Mouse (Mus musculus) fibroblast of lung, adult 2 months (primary cell): ENCODE measurements around the gene Cyp2c23.

Experiments used
- DNase-seq: peaks from one replicate; pipeline ENCODE4 v3.0.0-alpha.2; 2011; ENCODE audit warnings: low read depth

The Cyp2c23 gene

DNA sequence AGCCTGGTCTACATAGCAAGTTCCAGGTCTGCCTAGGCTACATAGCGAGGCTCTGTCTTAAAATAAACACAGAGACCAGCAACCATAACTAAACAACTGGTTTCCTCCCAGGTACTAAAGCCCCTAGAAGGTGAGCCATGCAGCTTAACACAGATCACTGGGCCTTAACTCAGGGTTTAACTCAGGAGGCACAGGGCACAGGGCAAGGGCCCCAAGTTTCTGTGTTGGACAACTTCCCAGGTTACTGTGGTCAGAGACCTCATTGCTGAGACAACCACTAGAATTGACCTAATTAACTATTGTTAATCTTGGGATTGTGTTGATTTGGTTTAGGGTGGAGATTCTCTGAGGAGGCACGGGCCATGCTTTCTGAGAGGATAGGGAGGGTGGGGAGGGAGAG is 62.5 kb downstream of the Cyp2c23 start:
- no peak for DNase-seq

DNA sequence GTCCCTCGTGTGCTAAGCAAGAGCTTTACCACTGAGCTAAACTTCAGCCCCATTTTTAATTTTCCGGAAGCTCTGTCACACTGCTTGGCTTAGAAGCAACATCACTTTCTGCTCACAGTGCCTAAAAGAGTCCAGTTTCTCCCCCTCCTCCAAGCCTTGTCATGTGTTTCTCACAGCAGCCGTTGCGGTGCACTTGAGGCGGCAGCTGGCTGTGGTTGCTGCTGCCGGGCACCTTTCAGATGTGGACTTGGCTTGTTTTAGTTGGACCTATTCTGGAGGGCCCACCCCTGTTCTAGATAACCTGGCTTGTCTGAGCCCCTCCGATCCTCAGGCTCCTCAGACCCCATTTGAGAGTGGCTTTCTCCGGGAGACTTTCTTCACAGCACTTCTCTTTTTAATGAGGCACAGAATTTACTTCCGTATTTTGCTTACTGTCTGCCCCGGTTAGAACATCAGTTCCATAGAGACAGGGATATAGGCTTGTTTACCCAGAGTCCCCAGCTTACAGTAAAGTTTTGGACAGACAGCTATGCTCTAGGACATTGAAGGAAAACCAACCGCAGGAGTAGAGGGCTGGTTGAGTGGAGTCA is 63.4 kb downstream of the Cyp2c23 start:
- no peak for DNase-seq

DNA sequence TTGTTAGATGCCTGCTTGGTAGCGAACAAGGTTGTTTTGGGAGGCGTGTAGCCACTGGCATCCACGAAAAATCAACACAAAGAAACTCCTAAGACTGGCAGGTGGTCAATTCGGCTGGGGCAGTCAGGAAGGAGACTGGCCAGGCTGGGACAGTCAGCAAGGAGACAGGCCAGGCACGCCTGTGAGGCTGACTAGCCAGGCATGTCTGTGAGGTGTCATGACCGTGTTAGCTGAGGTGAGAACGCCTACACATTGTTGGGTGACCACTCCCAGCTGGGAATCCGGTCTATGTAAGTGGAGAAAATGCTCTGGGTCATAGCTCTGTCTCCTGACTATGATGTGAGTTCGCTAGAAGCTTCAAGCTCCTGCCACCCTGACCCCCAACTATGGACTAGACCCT is 66.2 kb downstream of the Cyp2c23 start:
- no peak for DNase-seq

DNA sequence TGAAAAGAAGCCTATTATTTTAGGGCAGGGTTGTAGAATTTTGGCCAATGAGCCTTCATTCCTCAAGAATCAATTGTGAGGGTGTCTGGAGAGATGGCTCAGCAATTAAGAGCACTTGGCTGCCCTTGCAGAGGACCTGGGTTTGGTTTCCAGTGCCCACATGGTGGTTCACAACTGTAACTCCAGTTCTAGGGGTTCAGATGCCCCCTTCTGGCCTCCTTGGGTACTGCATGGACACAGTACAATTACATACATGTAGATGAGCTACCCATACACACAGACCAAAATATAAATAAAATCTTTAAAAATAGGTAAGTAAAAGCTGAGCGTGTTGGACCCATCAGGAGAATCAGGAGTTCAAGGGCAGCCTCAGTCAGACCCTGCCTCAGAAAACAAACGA is 67.8 kb downstream of the Cyp2c23 start:
- DNase-seq: no peak

DNA sequence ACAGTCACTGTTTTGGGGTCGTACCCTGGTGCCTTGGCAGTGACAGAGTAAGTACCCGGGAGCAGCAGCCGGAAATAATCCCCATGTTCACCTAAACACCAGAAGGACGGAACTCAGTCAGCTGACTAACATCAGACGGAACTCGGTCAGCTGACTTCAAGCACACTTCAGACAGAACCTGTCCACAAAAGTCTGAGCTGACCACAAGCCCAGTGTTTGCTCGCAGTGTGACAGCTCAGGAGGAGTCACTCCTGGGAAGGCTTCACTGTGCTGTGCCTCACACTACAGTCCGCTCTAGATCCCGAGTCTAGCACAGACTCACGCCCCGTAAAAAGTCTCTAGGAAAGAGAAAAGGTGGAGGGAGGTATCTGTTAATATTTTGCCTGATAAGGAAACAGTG is 69.0 kb downstream of the Cyp2c23 start:
- DNase-seq: no peak

DNA sequence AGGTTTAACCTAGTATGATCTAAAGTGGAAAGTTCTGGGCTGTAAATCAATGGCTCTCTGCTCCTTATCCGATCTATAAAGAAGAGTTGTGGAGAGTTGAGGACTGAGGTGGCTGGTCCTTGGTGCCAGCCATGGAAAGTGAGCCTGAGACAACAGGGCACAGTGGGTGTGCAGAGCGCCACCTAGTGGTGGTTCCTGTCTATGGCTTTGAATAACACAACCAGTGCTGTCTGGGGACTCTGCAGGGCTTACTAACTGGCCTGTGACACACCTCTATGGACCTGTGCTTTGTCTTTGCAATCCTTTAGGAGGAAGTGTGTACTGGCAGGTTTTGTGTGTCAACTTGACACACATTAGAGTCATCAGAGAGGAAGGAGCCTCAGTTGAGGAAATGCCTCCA is 69.8 kb downstream of the Cyp2c23 start:
- DNase-seq: no peak

DNA sequence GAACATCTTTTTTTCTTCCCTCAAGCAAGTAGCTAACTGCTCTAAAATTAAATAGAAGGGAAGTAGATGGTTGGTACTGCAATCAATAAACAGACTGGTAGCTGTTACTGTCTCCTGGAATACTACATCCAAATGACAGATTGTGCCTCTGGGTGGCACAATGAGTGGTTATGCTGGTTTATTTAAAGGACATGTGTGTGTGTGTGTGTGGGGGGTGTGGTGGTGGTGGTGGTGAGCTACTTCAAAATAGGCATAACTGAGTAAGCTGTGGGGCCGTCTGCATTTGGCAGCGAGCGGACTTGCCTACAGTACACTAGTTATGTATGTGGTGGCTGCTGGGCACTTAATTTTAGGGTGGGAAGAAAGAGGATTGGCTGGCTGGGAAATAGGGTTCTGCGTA is 71.1 kb downstream of the Cyp2c23 start:
- no peak for DNase-seq

DNA sequence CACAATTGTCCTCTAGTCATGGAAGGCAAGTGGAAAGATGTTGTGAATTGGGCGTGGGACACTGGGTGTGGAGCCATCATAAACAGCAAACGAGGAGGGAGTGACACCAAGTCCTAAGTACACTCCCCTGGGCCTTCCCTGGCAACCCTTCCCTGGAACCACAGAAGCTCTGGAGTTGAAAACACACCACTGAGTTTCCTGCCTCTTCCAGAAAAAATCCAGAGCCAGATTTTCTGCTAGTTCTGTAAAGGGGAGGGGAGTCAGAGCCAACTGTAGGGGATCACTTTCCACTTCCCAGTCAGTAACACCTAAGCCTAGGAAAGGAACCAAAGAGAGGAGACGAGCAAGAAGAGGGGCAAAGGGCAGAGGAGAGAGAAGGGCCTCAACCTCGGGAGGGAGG is 71.6 kb downstream of the Cyp2c23 start:
- no peak for DNase-seq

DNA sequence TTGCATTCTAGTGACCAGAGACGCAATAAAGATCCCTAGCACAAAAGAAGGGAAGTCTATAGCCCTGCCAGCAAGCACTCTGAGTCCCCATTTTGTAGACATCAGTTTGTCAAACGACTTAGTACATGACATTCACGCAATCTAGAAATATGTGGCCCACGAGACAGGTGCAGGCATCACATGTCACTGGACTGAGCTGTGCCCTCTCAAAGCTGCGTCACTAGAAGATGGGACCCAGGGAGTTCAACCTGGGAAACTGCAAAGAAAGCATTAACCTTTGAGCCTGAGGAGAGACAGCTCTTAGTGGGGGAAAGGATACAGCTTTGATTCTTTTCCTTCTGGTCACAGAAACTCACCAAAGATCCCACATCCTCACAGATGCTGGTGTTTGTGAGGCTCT is 73.7 kb downstream of the Cyp2c23 start:
- no peak for DNase-seq
